Mouse (Mus musculus): ENCODE data around the gene Tlr2. TPM values are rescaled to one million over a fixed set of nuclear protein-coding genes. Genes with fewer than 3 reads are reported as not detected.
"Not testable (repeated sequence)": the region's sequence is repeated elsewhere in the genome, so short reads cannot be mapped to it uniquely, and the experiment has no call there.

Gene Tlr2
- 0.77 and 1.3 TPM in 2 replicates for polyA plus RNA-seq (2014; fragmentation: Nextera tagmentation; extraction: Ambion mirVana)

- no peaks in the 10 kb centered on the region for H3K27me3 ChIP-seq (replicated peaks; ENCODE audit: control insufficient read depth, insufficient read depth, low read length)
- DNase-seq (ENCODE audit: low spot score) (peak; percentile 40), ATAC-seq (peak; percentile 81)
- H3K9me3 ChIP-seq (replicated peaks; ENCODE audit: control insufficient read depth, low read length), result no peaks in the 10 kb centered on the region
- peak within 1 kb of the TSS; percentile 45 for H3K9ac ChIP-seq (ENCODE audit: low read length)
- no peaks in the 10 kb centered on the region for H3K4me1 ChIP-seq (ENCODE audit: control insufficient read depth, insufficient read depth, low read length)
- H3K36me3 ChIP-seq (ENCODE audit: control insufficient read depth, insufficient read depth, low read length), result no peaks in the 10 kb centered on the region
- peak within 1 kb of the TSS; percentile 40 for H3K4me3 ChIP-seq (ENCODE audit: low read depth, low read length)
- WGBS, result under 1% methylated on average over 35 of the region's 35 CpGs
- H3K4me2 ChIP-seq (ENCODE audit: low read length), result peak within 1 kb of the TSS; percentile 76
- no peak within 1 kb of the TSS for H3K27ac ChIP-seq (ENCODE audit: low read depth, low read length)
These were observed at the start of gene Tlr2 for GRCm38 (mm10) chr3:83841095-83841850. Gene Tlr2 (minus strand): TSS chr3:83841767.

GRCm38 (mm10) chr3:83885163-83885562, 43.6 kb upstream of the Tlr2 start:
- Histone ChIP-seq H3K27me3 (replicated peaks; ENCODE audit: control insufficient read depth, insufficient read depth, low read length) (no peaks in the 10 kb centered on the region), H3K36me3 (ENCODE audit: control insufficient read depth, insufficient read depth, low read length) (no peaks in the 10 kb centered on the region), H3K9ac (ENCODE audit: low read length) (no peak overlapping the region), H3K9me3 (replicated peaks; ENCODE audit: control insufficient read depth, low read length) (no peaks in the 10 kb centered on the region), H3K4me3 (ENCODE audit: low read depth, low read length) (no peak overlapping the region), H3K27ac (ENCODE audit: low read depth, low read length) (no peak overlapping the region), H3K4me2 (ENCODE audit: low read length) (no peak overlapping the region), H3K4me1 (ENCODE audit: control insufficient read depth, insufficient read depth, low read length) (no peaks in the 10 kb centered on the region)
- DNase-seq (ENCODE audit: low spot score) (no peak), ATAC-seq (no peak)
- 76% methylated on average over 2 of the region's 2 CpGs for WGBS

GRCm38 (mm10) chr3:83879261-83880050, 37.9 kb upstream of the Tlr2 start:
- H3K9ac ChIP-seq (ENCODE audit: low read length); H3K27me3 ChIP-seq (replicated peaks; ENCODE audit: control insufficient read depth, insufficient read depth, low read length); DNase-seq (ENCODE audit: low spot score); H3K27ac ChIP-seq (ENCODE audit: low read depth, low read length); H3K9me3 ChIP-seq (replicated peaks; ENCODE audit: control insufficient read depth, low read length); H3K4me3 ChIP-seq (ENCODE audit: low read depth, low read length); H3K4me2 ChIP-seq (ENCODE audit: low read length); ATAC-seq; H3K36me3 ChIP-seq (ENCODE audit: control insufficient read depth, insufficient read depth, low read length); H3K4me1 ChIP-seq (ENCODE audit: control insufficient read depth, insufficient read depth, low read length): not testable (repeated sequence)
- 78% methylated on average over 5 of the region's 5 CpGs for WGBS

GRCm38 (mm10) chr3:83878801-83879200, 37.2 kb upstream of the Tlr2 start:
- WGBS, result 89% methylated on average over 4 of the region's 4 CpGs
- no peak overlapping the region for H3K4me2 ChIP-seq (ENCODE audit: low read length)
- ATAC-seq, result no peak

GRCm38 (mm10) chr3:83876299-83876698, 34.7 kb upstream of the Tlr2 start:
- ATAC-seq (no peak), DNase-seq (ENCODE audit: low spot score) (no peak)
- no peak overlapping the region for H3K27ac ChIP-seq (ENCODE audit: low read depth, low read length)
- H3K27me3 ChIP-seq (replicated peaks; ENCODE audit: control insufficient read depth, insufficient read depth, low read length), result no peaks in the 10 kb centered on the region
- H3K36me3 ChIP-seq (ENCODE audit: control insufficient read depth, insufficient read depth, low read length), result no peaks in the 10 kb centered on the region
- H3K9ac ChIP-seq (ENCODE audit: low read length), result no peak overlapping the region
- H3K9me3 ChIP-seq (replicated peaks; ENCODE audit: control insufficient read depth, low read length), result peaks cover 2% of the 10 kb centered on the region; the same call in 1 of the 2 replicates
- H3K4me2 ChIP-seq (ENCODE audit: low read length), result no peak overlapping the region
- H3K4me1 ChIP-seq (ENCODE audit: control insufficient read depth, insufficient read depth, low read length), result no peaks in the 10 kb centered on the region
- H3K4me3 ChIP-seq (ENCODE audit: low read depth, low read length), result no peak overlapping the region
- WGBS, result 81% methylated on average over 4 of the region's 4 CpGs

More at GRCm38 (mm10) chr3:83878801-83879200, 37.2 kb upstream of the Tlr2 start:
- H3K9ac ChIP-seq (ENCODE audit: low read length), result no peak overlapping the region
- no peaks in the 10 kb centered on the region for H3K27me3 ChIP-seq (replicated peaks; ENCODE audit: control insufficient read depth, insufficient read depth, low read length)
- no peaks in the 10 kb centered on the region for H3K4me1 ChIP-seq (ENCODE audit: control insufficient read depth, insufficient read depth, low read length)
- H3K4me3 ChIP-seq (ENCODE audit: low read depth, low read length), result no peak overlapping the region
- DNase-seq (ENCODE audit: low spot score), result no peak
- no peaks in the 10 kb centered on the region for H3K9me3 ChIP-seq (replicated peaks; ENCODE audit: control insufficient read depth, low read length)
- H3K27ac ChIP-seq (ENCODE audit: low read depth, low read length), result no peak overlapping the region
- H3K36me3 ChIP-seq (ENCODE audit: control insufficient read depth, insufficient read depth, low read length), result no peaks in the 10 kb centered on the region

GRCm38 (mm10) chr3:83875078-83875477, 33.5 kb upstream of the Tlr2 start:
- not testable (repeated sequence) for H3K9me3 ChIP-seq (replicated peaks; ENCODE audit: control insufficient read depth, low read length); H3K4me2 ChIP-seq (ENCODE audit: low read length); DNase-seq (ENCODE audit: low spot score); H3K4me3 ChIP-seq (ENCODE audit: low read depth, low read length); H3K27me3 ChIP-seq (replicated peaks; ENCODE audit: control insufficient read depth, insufficient read depth, low read length); ATAC-seq; H3K27ac ChIP-seq (ENCODE audit: low read depth, low read length); H3K4me1 ChIP-seq (ENCODE audit: control insufficient read depth, insufficient read depth, low read length); H3K9ac ChIP-seq (ENCODE audit: low read length); H3K36me3 ChIP-seq (ENCODE audit: control insufficient read depth, insufficient read depth, low read length)
- 96% methylated on average over 2 of the region's 2 CpGs for WGBS

- H3K4me1 ChIP-seq (ENCODE audit: control insufficient read depth, insufficient read depth, low read length); H3K4me2 ChIP-seq (ENCODE audit: low read length); H3K9me3 ChIP-seq (replicated peaks; ENCODE audit: control insufficient read depth, low read length); DNase-seq (ENCODE audit: low spot score); H3K9ac ChIP-seq (ENCODE audit: low read length); ATAC-seq; H3K36me3 ChIP-seq (ENCODE audit: control insufficient read depth, insufficient read depth, low read length); H3K4me3 ChIP-seq (ENCODE audit: low read depth, low read length); H3K27ac ChIP-seq (ENCODE audit: low read depth, low read length); H3K27me3 ChIP-seq (replicated peaks; ENCODE audit: control insufficient read depth, insufficient read depth, low read length): not testable (repeated sequence)
- 85% methylated on average over 2 of the region's 2 CpGs for WGBS
These were observed 31.3 kb upstream of the Tlr2 start for GRCm38 (mm10) chr3:83872853-83873252.

GRCm38 (mm10) chr3:83871962-83872361, 30.4 kb upstream of the Tlr2 start:
- not testable (repeated sequence) for DNase-seq (ENCODE audit: low spot score); H3K4me3 ChIP-seq (ENCODE audit: low read depth, low read length); H3K27me3 ChIP-seq (replicated peaks; ENCODE audit: control insufficient read depth, insufficient read depth, low read length); H3K9me3 ChIP-seq (replicated peaks; ENCODE audit: control insufficient read depth, low read length); H3K4me1 ChIP-seq (ENCODE audit: control insufficient read depth, insufficient read depth, low read length); H3K36me3 ChIP-seq (ENCODE audit: control insufficient read depth, insufficient read depth, low read length); H3K4me2 ChIP-seq (ENCODE audit: low read length); H3K9ac ChIP-seq (ENCODE audit: low read length); ATAC-seq; H3K27ac ChIP-seq (ENCODE audit: low read depth, low read length)
- WGBS, result 89% methylated on average over 4 of the region's 4 CpGs

- H3K27ac ChIP-seq (ENCODE audit: low read depth, low read length); H3K4me3 ChIP-seq (ENCODE audit: low read depth, low read length); DNase-seq (ENCODE audit: low spot score); H3K9me3 ChIP-seq (replicated peaks; ENCODE audit: control insufficient read depth, low read length); H3K4me1 ChIP-seq (ENCODE audit: control insufficient read depth, insufficient read depth, low read length); ATAC-seq; H3K36me3 ChIP-seq (ENCODE audit: control insufficient read depth, insufficient read depth, low read length); H3K9ac ChIP-seq (ENCODE audit: low read length); H3K27me3 ChIP-seq (replicated peaks; ENCODE audit: control insufficient read depth, insufficient read depth, low read length); H3K4me2 ChIP-seq (ENCODE audit: low read length): not testable (repeated sequence)
- 89% methylated on average over 7 of the region's 7 CpGs for WGBS
These were observed 30.0 kb upstream of the Tlr2 start for GRCm38 (mm10) chr3:83871559-83871958.

All from forebrain, embryonic 14.5 days (tissue).